Comparison of ENCODE assay signal across 9 mouse cellular contexts in the genomic region with DNA sequence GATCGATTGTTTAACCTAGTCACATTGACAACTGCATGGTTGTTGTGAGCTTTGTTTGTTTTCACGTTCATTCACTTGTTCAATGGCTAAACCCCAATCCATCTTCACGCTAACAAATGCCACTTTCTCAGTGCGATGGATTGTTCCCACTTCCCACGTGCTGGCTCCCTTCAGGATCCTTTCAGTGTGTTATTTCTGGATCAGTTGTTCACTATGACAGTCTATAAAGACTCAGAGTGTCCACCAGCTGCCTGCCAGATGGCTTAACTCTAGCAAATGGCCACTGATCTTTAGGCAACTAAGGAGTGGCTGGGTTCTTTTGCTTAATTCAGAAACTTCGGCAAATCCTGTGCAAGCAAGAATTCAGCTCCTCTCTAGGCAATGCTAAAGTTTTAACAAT.
DNase-seq lines count a peak whose midpoint lies in the region; ATAC-seq and TF ChIP-seq lines count a peak whose summit lies in the region.
"Had no signal": no experiment of that assay in that cellular context is flagged by ENCODE, and none has a peak within 500 bp of the region (broad histone marks: within the 10 kb centered on the region; RNA-seq: fewer than 3 reads in every experiment).

No protein-coding gene starts in this region.

- no peak overlapping the region for H3K4me3 ChIP-seq in embryonic facial prominence, embryonic 14.5 days (ENCODE audit: low read depth, low read length)
- H3K4me3 ChIP-seq in neural tube, embryonic 14.5 days (ENCODE audit: low read depth, low read length): no peak overlapping the region
- no peak overlapping the region for H3K4me3 ChIP-seq in intestine, postnatal 0 days (ENCODE audit: low read depth, low read length)
- H3K4me3 ChIP-seq: limb, embryonic 12.5 days had no signal

- no peaks in the 10 kb centered on the region for H3K27me3 ChIP-seq in embryonic facial prominence, embryonic 14.5 days (replicated peaks; ENCODE audit: control insufficient read depth, insufficient read depth, low read length)
- H3K27me3 ChIP-seq in neural tube, embryonic 14.5 days (ENCODE audit: control insufficient read depth, insufficient read depth, low read length): peaks cover 5% of the 10 kb centered on the region
- no peaks in the 10 kb centered on the region for H3K27me3 ChIP-seq in intestine, postnatal 0 days (replicated peaks; ENCODE audit: control insufficient read depth, insufficient read depth, low read length)
- H3K27me3 ChIP-seq: limb, embryonic 12.5 days had no signal

- DNase-seq in kidney, postnatal 14 days: peak; percentile 6
- no peak for DNase-seq in kidney, adult 11 months
- peak; percentile 77 for DNase-seq in embryonic facial prominence, embryonic 14.5 days (ENCODE audit: low spot score)
- peak; percentile 47 for DNase-seq in layer of hippocampus, adult 9-11 months
- DNase-seq in gastrocnemius, postnatal 10 days: no peak
- DNase-seq in adrenal gland, adult 2 months: no peak

- H3K9ac ChIP-seq in embryonic facial prominence, embryonic 14.5 days (ENCODE audit: low read depth, low read length): no peak overlapping the region
- no peak overlapping the region for H3K9ac ChIP-seq in neural tube, embryonic 14.5 days (replicated peaks; ENCODE audit: low read depth, low read length)
- no peak overlapping the region for H3K9ac ChIP-seq in intestine, postnatal 0 days (ENCODE audit: low read depth, low read length)
- H3K9ac ChIP-seq: limb, embryonic 12.5 days had no signal

- no peaks in the 10 kb centered on the region for H3K9me3 ChIP-seq in embryonic facial prominence, embryonic 14.5 days (ENCODE audit: control insufficient read depth, low read length)
- H3K9me3 ChIP-seq in neural tube, embryonic 14.5 days (ENCODE audit: control insufficient read depth, low read length): no peaks in the 10 kb centered on the region
- no peaks in the 10 kb centered on the region for H3K9me3 ChIP-seq in intestine, postnatal 0 days (ENCODE audit: control insufficient read depth)
- H3K9me3 ChIP-seq: limb, embryonic 12.5 days had no signal

- no peaks in the 10 kb centered on the region for H3K4me1 ChIP-seq in embryonic facial prominence, embryonic 14.5 days (ENCODE audit: control insufficient read depth, insufficient read depth, low read length)
- H3K4me1 ChIP-seq in neural tube, embryonic 14.5 days (ENCODE audit: control insufficient read depth, insufficient read depth, low read length): no peaks in the 10 kb centered on the region
- no peaks in the 10 kb centered on the region for H3K4me1 ChIP-seq in intestine, postnatal 0 days (replicated peaks; ENCODE audit: control insufficient read depth, insufficient read depth, low read length)
- H3K4me1 ChIP-seq: limb, embryonic 12.5 days had no signal

- H3K36me3 ChIP-seq in embryonic facial prominence, embryonic 14.5 days (ENCODE audit: control insufficient read depth, insufficient read depth, low read length): no peaks in the 10 kb centered on the region
- H3K36me3 ChIP-seq in neural tube, embryonic 14.5 days (ENCODE audit: control insufficient read depth, insufficient read depth, low read length): no peaks in the 10 kb centered on the region
- no peaks in the 10 kb centered on the region for H3K36me3 ChIP-seq in intestine, postnatal 0 days (ENCODE audit: control insufficient read depth, insufficient read depth)
- H3K36me3 ChIP-seq: limb, embryonic 12.5 days had no signal

- no peak overlapping the region for H3K27ac ChIP-seq in embryonic facial prominence, embryonic 14.5 days (replicated peaks; ENCODE audit: low read depth, low read length)
- H3K27ac ChIP-seq in neural tube, embryonic 14.5 days (ENCODE audit: low read depth, low read length): no peak overlapping the region
- no peak overlapping the region for H3K27ac ChIP-seq in intestine, postnatal 0 days (ENCODE audit: low read depth, low read length)
- H3K27ac ChIP-seq: limb, embryonic 12.5 days had no signal

- H3K4me2 ChIP-seq in embryonic facial prominence, embryonic 14.5 days (ENCODE audit: low read depth, low read length): no peak overlapping the region
- H3K4me2 ChIP-seq in neural tube, embryonic 14.5 days (ENCODE audit: low read depth, low read length): no peak overlapping the region
- H3K4me2 ChIP-seq in intestine, postnatal 0 days (replicated peaks; ENCODE audit: low read depth): no peak overlapping the region
- H3K4me2 ChIP-seq: limb, embryonic 12.5 days had no signal

- TF ChIP-seq CTCF in intestine, postnatal 0 days (IDR thresholded peaks at IDR 0.05; ENCODE audit: low read depth): no peak

- ATAC-seq in embryonic facial prominence, embryonic 14.5 days (ENCODE audit: low read depth): peak; percentile 50; the same call in 1 of the 2 replicates
- ATAC-seq in neural tube, embryonic 14.5 days (ENCODE audit: low read depth): peak; percentile 93
- ATAC-seq in intestine, postnatal 0 days: no peak

- 43% methylated on average over 6 of the region's 6 CpGs for WGBS in embryonic facial prominence, embryonic 14.5 days
- 6% methylated on average over 6 of the region's 6 CpGs for WGBS in neural tube, embryonic 14.5 days
- whole genome bisulfite sequencing in intestine, postnatal 0 days: 54% methylated on average over 6 of the region's 6 CpGs

Comparison
In these comparisons a context has a peak if more than half of its experiments do, and no peak if none do; other contexts are left out.
1. DNase-seq: peak in kidney, postnatal 14 days (single experiment), embryonic facial prominence, embryonic 14.5 days (single experiment) and layer of hippocampus, adult 9-11 months (single experiment); none in kidney, adult 11 months (single experiment), gastrocnemius, postnatal 10 days (single experiment) and adrenal gland, adult 2 months (single experiment).